Mouse (Mus musculus) frontal cortex, adult 2 months (tissue): ENCODE data around the gene Iqce. TPM values are rescaled to one million over a fixed set of nuclear protein-coding genes. Genes with fewer than 3 reads are reported as not detected.

Experiments used
- DNase-seq, 2 experiments: peaks; one replicate each; pipeline ENCODE4 v3.0.0; 2022; ENCODE audit warnings: low spot score in 1 of 2; ENCODE audit errors: extremely low spot score in 1 of 2
- polyA plus RNA-seq: library from polyadenylated mRNA; depleted of rRNA; stranded (reverse); fragments of >200 nt; gene quantifications from 2 replicates; pipeline ENCODE4 v1.2.3, GENCODE M21; 2012; rRNA removed

Gene Iqce
- polyA plus RNA-seq, result 47.7 and 60.0 TPM in 2 replicates

- DNase-seq, result peak; percentile 88 to 96
These were observed at the start of gene Iqce for GRCm38 (mm10) chr5:140702103-140702513. Gene Iqce (minus strand): TSS chr5:140702378.

GRCm38 (mm10) chr5:140750925-140751324, 48.7 kb upstream of the Iqce start:
- peak in 1 of 2 experiments; percentile 70 for DNase-seq

GRCm38 (mm10) chr5:140749062-140749875, 47.1 kb upstream of the Iqce start:
- DNase-seq, result peak in 1 of 2 experiments; percentile 80

GRCm38 (mm10) chr5:140748425-140748824, 46.2 kb upstream of the Iqce start:
- no peak for DNase-seq

DNA sequence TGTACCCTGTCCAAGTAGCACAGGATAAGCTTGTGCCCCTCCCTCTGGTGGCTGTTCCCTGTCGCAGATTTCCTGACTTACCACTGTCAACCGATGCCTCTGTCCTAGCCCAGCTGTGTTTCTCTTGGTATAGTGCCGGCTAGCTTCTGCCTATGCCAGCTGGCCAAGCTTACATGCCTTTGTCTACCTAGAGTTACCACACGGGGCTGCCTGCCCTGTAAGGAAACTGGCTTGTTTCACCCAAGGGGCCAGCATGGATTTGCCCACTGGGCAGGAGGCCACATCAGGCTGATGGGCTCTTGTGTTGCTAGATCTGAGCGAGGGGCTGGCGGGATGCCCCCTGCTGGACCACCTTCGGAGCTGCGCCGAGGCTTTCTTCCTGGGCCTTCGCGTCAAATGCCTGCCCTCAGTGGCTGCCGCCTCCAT, 41.5 kb upstream of the Iqce start:
- no peak for DNase-seq

DNA sequence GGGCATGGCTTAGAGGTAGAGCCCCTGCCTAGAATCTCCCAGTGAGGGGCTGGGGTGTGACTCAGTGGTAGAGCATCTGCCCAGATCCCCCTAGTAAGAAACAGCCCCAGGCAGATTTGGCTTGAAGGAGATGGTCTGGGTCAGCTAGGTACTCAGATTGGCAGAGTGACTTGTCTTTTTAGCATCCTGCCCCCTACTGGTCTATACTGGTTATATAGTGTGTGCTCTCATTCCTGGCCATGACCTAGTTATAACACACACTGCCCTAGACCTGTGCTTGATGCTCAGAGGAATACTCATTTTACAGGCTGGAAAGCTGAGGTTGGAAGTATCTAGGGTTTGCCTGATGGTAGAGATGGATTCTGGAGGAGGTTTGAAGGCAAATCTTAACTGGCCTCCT, 39.7 kb upstream of the Iqce start:
- peak in 1 of 2 experiments; percentile 53 for DNase-seq

GRCm38 (mm10) chr5:140741040-140741439, 38.9 kb upstream of the Iqce start:
- no peak for DNase-seq

DNA sequence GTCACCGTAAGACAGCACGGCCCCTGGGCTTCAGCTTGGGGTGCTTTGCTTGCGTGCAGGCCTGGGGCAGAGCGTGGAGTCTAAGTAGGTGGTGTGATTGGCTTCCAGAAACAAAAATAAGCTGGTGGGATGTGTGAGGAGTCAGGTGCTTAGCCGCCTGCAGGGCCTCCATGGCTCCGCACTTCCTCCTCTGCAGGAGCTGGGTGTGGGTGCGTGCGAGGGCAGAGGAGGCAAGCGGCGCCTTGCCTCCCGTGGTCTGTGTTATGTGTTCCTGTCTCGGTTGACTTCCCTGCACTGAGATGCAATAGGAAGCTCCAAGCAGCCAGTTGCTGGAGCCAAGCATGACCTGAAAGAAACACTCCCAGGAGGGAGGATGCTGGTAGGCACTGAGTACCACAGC, 37.6 kb upstream of the Iqce start:
- peak in 1 of 2 experiments; percentile 60 for DNase-seq

DNA sequence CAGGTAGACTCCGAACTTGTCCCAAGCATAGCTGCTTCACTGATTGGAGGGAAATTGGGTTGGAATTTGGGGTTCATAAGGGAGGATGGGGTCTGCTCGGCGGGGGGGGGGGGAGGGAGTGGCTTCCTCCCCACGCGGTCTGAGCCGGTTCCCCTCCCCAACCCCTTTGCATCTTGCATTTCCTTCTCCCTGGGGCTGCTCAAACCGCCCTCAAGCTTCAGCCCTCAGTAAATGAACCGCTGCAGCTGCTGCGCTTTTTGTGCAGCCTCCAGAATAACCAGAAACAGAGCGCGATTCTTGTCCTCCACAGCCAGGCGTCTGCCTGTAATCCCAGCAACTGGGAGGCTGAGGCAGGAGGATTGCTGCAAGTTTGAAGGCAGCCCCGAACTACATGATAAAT, 34.0 kb upstream of the Iqce start:
- no peak for DNase-seq

GRCm38 (mm10) chr5:140735297-140735696, 33.1 kb upstream of the Iqce start:
- peak in 1 of 2 experiments; percentile 53 for DNase-seq

DNA sequence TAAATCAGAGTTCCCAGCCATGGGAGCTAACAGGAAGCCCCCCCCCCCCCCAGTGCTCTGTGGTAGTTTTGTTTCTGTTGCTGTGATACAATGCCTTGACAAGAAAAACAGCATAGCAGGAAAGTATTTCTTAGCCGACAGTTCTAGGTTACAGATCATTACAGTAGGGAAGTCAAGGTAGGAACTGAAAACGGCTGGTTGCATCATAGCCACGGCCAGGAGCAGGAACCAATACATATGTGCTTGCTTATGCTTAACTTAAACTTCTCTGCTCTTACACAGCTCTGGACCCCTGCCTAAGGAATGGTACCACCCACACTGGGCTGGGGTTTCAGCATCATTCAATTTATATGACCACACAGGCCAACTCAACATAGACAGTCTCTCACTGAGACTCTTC, 31.2 kb upstream of the Iqce start:
- no peak for DNase-seq

- DNase-seq, result no peak
These were observed 30.0 kb upstream of the Iqce start for GRCm38 (mm10) chr5:140732195-140732594.

DNA sequence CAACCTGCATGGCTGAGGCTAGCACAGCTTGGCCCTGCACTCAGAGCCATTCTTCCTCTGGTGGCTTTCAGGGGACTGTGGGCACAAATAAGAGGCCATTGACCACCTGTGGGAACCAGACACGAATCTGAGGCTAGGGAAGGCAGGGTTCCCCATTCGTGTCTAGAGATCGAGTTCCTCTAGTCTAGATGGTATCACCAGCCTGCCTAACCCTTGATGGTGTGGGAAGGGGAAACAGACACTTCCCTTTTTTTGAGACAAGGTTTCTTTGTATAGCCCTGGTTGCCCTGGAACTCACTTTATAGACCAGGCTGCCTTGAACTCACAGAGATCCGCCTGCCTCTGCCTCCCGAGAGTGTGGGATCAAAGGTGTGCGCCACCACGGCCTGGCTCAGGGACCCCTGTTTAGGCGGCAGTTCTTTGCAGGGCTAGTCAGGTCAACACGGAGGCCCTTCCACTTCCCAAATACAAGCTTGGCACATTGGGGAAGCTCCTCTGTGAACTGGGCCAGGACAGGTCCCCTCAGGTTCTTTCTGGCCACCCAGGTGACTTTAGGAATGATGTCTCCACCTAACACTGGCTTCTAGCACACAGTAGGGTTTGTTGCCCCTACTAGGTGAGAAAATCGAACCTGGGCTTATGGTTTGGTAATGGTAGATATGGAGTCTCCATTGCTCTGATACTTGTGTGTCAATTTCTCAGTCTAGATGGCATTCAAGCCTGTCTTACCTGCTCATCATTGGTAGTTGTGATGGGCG, 29.0 kb upstream of the Iqce start:
- no peak for DNase-seq

- no peak for DNase-seq
These were observed 25.0 kb upstream of the Iqce start for GRCm38 (mm10) chr5:140726946-140727740.

DNA sequence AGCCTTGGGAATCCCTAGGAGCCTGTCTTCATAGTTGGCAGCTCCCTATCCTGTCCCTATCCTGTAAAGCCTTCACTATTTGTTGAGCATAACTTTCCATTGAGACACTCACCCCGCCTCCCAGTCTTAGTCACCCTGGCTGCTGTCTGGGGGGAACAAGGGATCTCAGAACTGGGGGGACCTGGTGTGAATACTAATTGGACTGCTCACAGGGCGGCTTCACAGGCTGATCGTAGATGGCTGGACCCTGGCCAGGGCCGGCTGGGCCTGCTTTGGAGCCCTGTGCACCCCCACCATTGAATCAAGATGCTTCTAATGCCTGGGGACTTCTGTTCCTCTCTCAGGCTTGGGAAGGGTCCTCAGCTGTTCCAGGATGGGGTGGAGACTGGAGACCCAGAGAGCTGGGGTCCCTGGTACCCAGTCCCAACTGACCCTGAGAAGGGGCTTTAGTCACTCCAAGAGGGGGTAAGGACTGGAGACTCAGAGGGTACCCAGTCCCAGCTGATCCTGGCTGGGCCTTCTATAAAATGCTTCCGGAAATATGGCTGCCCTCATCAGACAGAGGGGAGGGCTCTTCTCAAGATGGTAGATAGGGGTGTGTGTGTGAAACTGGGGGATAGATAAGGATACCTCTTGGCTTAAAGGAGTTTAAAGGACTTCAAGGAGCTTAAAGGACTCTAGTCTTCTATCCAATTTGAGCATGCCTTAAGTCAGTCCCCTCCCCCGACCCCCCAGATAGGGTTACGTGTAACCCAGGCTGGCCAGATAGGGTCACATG, 24.1 kb upstream of the Iqce start:
- peak in 1 of 2 experiments; percentile 45 for DNase-seq

DNA sequence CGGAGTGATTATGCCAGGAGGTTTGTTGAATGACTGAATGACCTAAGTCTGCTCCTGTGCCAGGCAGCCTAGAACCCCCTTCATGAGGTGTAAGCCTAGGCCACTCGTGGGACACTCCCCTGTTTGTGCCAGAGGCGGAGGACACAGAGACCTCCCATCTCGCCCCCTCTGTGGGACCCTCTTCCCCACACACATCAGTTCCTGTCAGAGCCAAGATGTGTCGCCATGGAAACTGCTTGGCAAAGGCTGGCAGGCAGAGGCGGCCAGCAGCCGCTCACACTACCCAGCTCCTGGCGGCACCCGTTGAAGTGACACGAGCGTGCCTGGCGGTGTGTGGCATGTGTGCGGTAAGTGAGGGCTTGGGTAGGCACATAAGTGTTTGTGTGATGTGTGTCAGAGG, 21.6 kb upstream of the Iqce start, which contains the start of gene Amz1:
TSS of gene Amz1 (plus strand) at position 306 of the 400 bp plus-strand sequence.
- DNase-seq, result peak in 1 of 2 experiments; percentile 76

GRCm38 (mm10) chr5:140722121-140722520, 19.9 kb upstream of the Iqce start:
- DNase-seq, result no peak

- DNase-seq, result no peak
These were observed 18.6 kb upstream of the Iqce start for GRCm38 (mm10) chr5:140720773-140721172.

- peak in 1 of 2 experiments; percentile 53 for DNase-seq
These were observed 8.9 kb upstream of the Iqce start for GRCm38 (mm10) chr5:140711040-140711439.

DNA sequence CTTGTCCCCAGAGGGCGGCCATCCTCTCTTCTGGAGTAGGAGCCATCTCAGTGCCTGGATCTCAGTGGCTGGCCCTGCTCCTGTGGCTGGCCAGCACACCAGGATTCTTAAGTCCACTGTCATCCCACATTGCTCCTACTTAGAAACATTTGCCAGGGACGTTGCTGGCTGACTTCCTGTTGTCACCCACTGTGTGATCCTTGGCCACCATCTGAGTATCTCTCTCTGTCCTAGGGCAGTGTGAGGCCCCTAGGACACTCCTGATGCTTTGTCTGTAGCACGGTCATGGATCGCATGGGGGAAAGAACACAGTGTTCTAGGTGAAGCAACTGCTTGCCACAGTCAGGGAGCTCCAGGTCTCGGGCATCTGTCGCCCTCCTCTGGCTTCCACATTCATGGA, 8.1 kb upstream of the Iqce start:
- DNase-seq, result no peak
